Mouse (Mus musculus) lung, postnatal 0 days (tissue): ENCODE results near the gene Yif1b.

ENCODE experiments used
- CTCF ChIP-seq: IDR thresholded peaks from 2 replicates; pipeline ENCODE4 v1.5.1; 2016; ENCODE audit warnings: antibody characterized with exemption, mild to moderate bottlenecking
- EP300 ChIP-seq: IDR thresholded peaks from 2 replicates; pipeline ENCODE4 v1.6.1; 2016; ENCODE audit warnings: antibody characterized with exemption, mild to moderate bottlenecking, control low read depth

DNA sequence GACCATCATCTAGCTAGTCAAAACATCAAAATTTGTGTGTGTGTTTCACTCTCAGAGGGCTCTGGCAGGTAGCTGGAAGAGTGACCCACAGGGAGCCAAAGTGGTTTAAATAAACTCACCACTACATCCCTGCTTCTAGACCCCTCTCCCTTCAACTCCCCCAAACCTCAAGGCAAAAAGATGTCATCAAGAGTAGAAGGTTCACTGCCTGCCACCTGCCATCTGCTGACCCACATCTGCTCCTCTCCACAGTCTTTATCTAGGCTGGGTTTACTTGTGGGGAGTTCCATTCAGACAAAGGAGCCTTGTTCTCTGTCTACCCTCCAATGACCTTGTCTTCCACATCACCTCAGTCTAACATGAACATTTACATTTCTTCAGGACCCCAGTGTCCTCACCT lies 41.1 kb downstream of the Yif1b start:
- TF ChIP-seq CTCF (no peak), EP300 (no peak)
